Mouse (Mus musculus): Measurements from ENCODE around the gene Cenpp.

Gene Cenpp

DNA sequence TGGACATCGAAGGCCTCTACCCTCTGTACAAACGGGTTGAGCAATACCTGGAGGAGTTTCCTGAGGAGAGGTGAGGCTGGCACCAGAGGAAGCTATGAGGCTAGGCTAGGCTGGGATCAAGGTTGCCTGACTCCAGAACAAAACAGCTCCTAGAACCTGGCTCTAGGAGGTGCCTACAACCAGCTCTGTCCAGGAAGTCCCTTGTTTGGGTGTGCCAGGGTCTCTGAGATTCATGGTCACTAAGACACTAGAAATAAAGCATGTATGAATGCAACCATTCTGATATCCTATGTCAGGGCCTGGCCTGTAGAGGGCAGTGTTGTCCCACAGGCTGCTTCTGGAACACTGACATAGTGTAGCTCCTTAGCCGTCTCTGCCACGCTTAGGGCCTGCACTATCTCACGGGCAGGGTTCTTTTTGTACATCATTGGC lies 203.3 kb downstream of the Cenpp start:
- peak; percentile 74 for DNase-seq

DNA sequence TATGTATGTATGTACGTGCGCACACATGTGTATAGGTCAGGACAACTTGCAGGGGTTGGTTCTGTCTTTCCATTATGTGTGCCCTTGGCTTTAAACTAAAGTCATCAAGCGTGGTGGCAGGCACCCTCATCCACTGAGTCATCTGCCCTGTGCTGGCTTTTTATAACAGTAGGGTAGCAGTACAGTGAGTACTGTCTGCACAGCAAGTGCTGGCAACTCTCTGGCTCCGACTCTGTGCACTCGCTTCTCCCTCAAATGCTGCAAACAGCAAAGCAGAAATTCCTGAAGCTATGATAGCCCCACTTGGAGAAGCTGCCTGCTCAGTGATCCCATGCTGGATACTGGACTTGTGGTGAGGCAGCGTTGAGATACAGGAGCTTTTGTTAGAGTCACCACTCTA lies 208.1 kb downstream of the Cenpp start:
- DNase-seq, result no peak

- no peak for DNase-seq
These were observed 216.4 kb downstream of the Cenpp start for GRCm38 (mm10) chr13:49436170-49436569.

DNA sequence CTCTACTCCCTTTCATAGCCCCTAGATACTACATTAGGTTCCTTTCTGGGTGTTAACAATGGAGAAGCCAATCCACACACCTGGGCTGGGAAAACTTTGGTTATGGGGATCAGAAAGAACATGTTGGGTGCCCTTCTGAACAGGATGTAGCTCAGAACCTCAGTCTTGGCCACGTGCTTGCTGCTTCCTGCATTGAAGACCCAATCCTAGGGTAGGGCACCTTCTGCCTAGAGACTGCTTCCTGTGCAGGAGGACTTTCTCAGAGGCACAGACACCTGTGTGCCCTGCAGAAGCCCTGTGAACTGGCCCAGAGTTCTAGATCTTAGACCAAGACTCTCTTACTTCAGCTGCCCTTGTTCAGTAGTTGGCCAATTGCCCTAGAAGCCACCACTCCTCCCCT lies 216.8 kb downstream of the Cenpp start:
- DNase-seq, result no peak

DNA sequence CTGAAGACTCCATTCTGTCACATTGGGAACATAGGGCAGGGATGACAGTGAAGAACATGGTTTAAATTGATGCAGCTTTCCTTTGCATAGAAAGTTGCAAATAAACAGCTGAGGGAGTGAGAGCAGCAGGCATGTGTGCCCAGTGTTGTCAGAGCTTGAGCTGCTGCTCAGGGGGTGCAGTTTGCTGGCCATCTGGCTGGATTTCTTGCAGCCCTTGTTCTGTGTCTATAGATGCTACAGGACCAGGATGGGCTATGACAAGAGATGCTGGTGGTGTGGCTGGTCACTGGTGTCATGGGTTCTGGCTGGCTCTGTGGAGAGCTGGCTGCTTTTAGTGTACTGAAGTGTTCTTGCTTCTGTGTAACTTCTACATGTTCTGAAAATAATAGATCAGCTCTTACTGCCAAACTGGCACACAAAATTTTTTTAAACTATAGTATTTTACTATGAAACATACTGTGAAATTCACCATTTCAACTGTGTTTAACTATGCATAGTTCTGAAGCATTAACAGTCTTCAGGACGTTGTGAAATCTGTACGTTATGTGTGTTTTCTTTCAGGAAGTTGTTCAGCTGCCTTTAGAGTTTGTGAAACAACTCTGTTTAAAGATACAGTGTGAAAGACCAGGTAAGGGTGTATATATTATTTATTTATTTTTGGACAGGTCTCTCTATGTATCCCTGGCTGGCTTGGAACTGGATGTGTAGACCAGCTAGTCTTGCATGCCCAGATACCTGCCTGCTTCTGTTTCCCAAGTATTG lies 219.1 kb downstream of the Cenpp start:
- DNase-seq, result no peak

DNA sequence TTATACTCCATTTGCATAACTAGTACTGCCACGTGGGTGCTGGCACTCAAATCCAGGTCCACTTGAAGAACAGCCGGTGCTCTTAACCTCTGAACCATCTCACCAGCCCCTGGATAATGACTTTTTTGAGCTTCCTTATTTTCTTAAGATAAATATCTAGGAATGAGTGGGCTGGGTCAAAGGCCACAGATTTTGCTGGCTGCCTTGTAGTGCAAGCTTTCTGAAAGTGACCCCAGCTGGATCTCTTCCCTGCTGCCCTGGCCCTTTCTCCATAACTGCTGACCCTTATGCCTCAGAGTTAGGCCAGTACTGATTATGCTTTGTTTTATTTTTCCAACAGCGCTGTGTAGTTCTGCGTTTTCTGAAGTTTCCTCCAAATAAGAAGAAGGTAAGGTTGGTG lies 222.1 kb downstream of the Cenpp start:
- DNase-seq, result no peak

- DNase-seq, result no peak
These were observed 224.4 kb downstream of the Cenpp start for GRCm38 (mm10) chr13:49428042-49428675.

GRCm38 (mm10) chr13:49426736-49427135 lies 225.8 kb downstream of the Cenpp start:
- DNase-seq, result no peak

GRCm38 (mm10) chr13:49421959-49422358 lies 230.6 kb downstream of the Cenpp start:
- DNase-seq, result peak; percentile 34

GRCm38 (mm10) chr13:49421606-49421917 lies 231.0 kb downstream of the Cenpp start:
- DNase-seq, result no peak

- DNase-seq, result peak; percentile 99
These were observed 231.6 kb downstream of the Cenpp start, which contains the start of gene Ippk for GRCm38 (mm10) chr13:49420754-49421605. Gene Ippk, plus strand, starts transcription at chr13:49421249.

Measured in cerebellum, adult 9-10 months (tissue).